Mouse (Mus musculus) CH12.LX (cell line): ENCODE results near the gene Car10.

Experiments
- CHD1 ChIP-seq: IDR thresholded peaks from 2 replicates; pipeline ENCODE4 v1.6.1; 2012; ENCODE audit warnings: low read depth, low read length, improper control_type of control experiment, inconsistent platforms
- CTCF ChIP-seq, 2 experiments: IDR thresholded peaks in 1 of 2; conservative IDR thresholded peaks in 1 of 2; 2 replicates each; pipeline ENCODE4 v1.5.1; 2011 to 2012; ENCODE audit warnings: low read depth in 2 of 2, low read length in 2 of 2, improper control_type of control experiment in 1 of 2, inconsistent platforms in 1 of 2, mild to moderate bottlenecking in 1 of 2, moderate library complexity in 1 of 2
- JUND ChIP-seq: conservative IDR thresholded peaks from 2 replicates; pipeline ENCODE4 v1.6.1; 2011; ENCODE audit warnings: low read depth, low read length, improper control_type of control experiment
- MAFK ChIP-seq: IDR thresholded peaks from 2 replicates; pipeline ENCODE4 v1.6.1; 2011; ENCODE audit warnings: low read length, improper control_type of control experiment; ENCODE audit not compliant: insufficient replicate concordance
- MXI1 ChIP-seq: IDR thresholded peaks from 2 replicates; pipeline ENCODE4 v1.6.1; 2011; ENCODE audit warnings: mild to moderate bottlenecking, low read depth, low read length, improper control_type of control experiment
- POLR2A ChIP-seq: IDR thresholded peaks from 2 replicates; pipeline ENCODE4 v1.6.1; 2011; ENCODE audit warnings: low read depth, mild to moderate bottlenecking, improper control_type of control experiment, low read length
- RAD21 ChIP-seq: IDR thresholded peaks from 2 replicates; pipeline ENCODE4 v1.6.1; 2011; ENCODE audit warnings: low read depth, mild to moderate bottlenecking, low read length, improper control_type of control experiment, moderate library complexity
- SMC3 ChIP-seq: IDR thresholded peaks from 2 replicates; pipeline ENCODE4 v1.6.1; 2011; ENCODE audit warnings: low read depth, low read length, improper control_type of control experiment
- TCF12 ChIP-seq: IDR thresholded peaks from 2 replicates; pipeline ENCODE4 v1.6.1; 2014; ENCODE audit warnings: low read depth, mild to moderate bottlenecking, inconsistent platforms, low read length, improper control_type of control experiment
- ZC3H11A ChIP-seq: IDR thresholded peaks from 2 replicates; pipeline ENCODE4 v1.6.1; 2012; ENCODE audit warnings: low read depth, mild to moderate bottlenecking, inconsistent platforms, low read length, improper control_type of control experiment

DNA sequence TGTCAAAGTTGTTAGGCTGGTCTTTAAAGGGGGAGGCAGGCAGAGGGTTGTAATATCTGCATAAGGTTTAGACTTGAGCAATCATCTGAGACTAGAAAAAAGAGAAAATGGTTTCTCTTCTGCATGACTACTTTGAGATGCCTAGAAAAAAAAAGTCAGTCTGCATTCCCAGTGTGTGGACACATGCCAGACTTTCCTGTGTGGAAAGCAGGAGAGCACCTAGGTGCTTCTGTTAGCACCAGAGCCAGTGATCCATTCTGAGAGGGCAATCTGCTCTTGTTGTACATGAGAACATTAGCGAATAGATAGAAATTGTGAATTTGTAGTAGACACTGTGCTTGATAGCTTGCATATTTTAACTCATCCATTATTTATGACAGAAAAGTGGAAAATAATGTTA is 40.0 kb downstream of the Car10 start:
- TF ChIP-seq MAFK (no peak), CHD1 (no peak), POLR2A (no peak), RAD21 (no peak), CTCF (conservative IDR thresholded peaks at IDR 0.05 in 1 of 2, IDR thresholded peaks at IDR 0.05 in 1 of 2; ENCODE audit: low read depth in 2 of 2, low read length in 2 of 2) (no peak), TCF12 (no peak), SMC3 (no peak), JUND (no peak), MXI1 (no peak), ZC3H11A (no peak)
